Mouse (Mus musculus): ENCODE results near the gene Rcan3. TPM values are rescaled to one million over a fixed set of nuclear protein-coding genes. Genes with fewer than 3 reads are reported as not detected.

Gene Rcan3
- polyA plus RNA-seq, 2 experiments from 2014 or later = 14.6 to 23.0 TPM

Other genes with a start within 250 kb of the Rcan3 start
- 1 to 10 TPM; 4.5 to 8.8 TPM for gene Clic4, start 161.0 kb downstream of the Rcan3 start, polyA plus RNA-seq (2017; shearing (Covaris generic))
- 100 to 1,000 TPM; 205 to 216 TPM for gene Srrm1, start 80.5 kb downstream of the Rcan3 start, polyA plus RNA-seq (2017; shearing (Covaris generic))
- 10 to 100 TPM; 22.3 to 52.3 TPM for gene Ncmap, start 35.6 kb downstream of the Rcan3 start, polyA plus RNA-seq (2017; shearing (Covaris generic))
- gene Stpg1, start 60.9 kb upstream of the Rcan3 start, polyA plus RNA-seq (2017; shearing (Covaris generic)) = under 1 TPM in 1 of 2 experiments, not detected in 1; 0.22 TPM
- gene Nipal3, start 61.2 kb upstream of the Rcan3 start, polyA plus RNA-seq (2017; shearing (Covaris generic)) = 10 to 100 TPM; 12.5 to 13.9 TPM
- not detected for gene Grhl3, start 139.8 kb upstream of the Rcan3 start, polyA plus RNA-seq (2017; shearing (Covaris generic))